Mouse (Mus musculus) ES-CJ7 (cell line): ENCODE data around the gene Mecom.

ENCODE experiments used
- DNase-seq: peaks from one replicate; pipeline ENCODE4 v3.0.0; 2011; ENCODE audit warnings: low read depth, low spot score

Mecom gene

GRCm38 (mm10) chr3:30353878-30354727 is 193.7 kb downstream of the Mecom start:
- DNase-seq, result no peak

DNA sequence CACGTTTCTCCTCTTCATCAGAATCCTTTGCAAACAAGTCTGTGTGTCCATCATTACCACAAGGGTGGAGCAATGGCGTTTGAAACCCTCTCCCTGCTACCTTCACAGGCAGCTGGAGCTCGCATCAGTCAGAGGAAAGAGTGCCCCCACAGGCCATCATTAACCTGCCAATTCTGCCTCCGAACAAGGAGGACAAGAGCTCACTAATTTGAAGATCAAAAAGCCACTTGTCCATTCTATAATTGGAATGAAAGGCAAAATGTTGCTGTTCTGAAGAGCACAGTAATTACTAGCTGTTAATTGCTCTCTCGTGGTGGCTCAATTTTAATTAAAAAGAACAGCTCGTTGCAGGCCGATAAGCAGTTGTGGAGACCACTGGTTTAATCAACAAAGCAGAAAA is 198.5 kb downstream of the Mecom start:
- no peak for DNase-seq

DNA sequence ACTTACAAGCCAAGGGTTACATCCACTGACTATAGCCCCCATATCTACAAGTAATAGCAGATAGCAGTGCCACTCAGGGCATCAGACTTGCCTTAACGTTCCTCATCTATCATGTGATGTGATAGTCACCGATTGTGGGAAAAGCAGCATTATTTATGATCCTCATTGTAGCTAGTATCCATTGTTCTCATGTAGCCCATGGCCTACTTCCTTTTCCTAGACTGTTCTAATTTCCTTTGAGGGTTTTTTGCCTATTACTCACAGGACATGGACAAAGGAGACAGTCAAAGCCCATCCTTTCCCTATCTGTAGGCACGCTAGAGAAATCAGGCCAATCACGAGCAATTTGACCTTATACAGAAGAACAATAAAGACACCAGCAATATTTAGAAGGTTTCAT is 203.7 kb downstream of the Mecom start:
- DNase-seq, result no peak

GRCm38 (mm10) chr3:30332337-30332736 is 215.5 kb downstream of the Mecom start:
- DNase-seq, result no peak

DNA sequence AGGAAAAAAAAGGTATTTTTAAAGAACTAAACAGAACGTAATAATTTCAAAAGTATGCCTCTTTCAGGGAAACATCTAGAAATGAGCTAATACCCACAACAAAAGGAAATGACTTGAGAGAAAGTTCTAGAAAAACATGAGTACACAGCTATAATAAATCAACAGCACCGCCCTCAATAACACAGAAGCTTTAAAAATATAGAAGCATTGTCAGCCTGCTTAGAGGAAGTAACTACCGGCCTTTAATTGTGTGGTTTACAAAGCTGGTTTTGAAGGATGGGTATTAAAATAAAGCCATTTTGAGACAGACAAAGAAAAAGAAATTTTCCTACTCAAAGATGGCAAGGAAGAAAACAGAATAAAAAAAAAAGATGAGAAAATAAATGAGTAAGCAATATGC is 217.3 kb downstream of the Mecom start:
- no peak for DNase-seq

DNA sequence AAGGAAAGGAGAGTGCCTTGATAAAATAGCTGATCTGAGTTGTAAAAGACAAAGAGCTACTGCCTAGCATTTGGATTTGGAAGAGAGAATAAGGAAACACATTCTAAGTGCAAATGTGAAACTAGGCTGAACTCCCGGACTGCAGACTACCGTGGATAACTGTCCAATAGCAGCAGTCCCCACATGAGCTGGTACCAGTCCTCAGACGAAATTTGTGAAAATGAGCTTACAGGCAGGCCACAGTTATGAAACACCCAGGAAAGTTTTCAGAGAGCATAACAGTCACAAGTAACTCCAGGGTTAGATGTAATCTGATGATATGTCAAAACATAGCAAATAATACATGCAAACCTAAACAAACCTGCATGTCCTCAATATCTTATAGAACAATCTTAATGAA is 217.8 kb downstream of the Mecom start:
- no peak for DNase-seq

GRCm38 (mm10) chr3:30314955-30315354 is 232.9 kb downstream of the Mecom start:
- no peak for DNase-seq

GRCm38 (mm10) chr3:30308081-30308480 is 239.7 kb downstream of the Mecom start:
- DNase-seq, result peak; percentile 3

DNA sequence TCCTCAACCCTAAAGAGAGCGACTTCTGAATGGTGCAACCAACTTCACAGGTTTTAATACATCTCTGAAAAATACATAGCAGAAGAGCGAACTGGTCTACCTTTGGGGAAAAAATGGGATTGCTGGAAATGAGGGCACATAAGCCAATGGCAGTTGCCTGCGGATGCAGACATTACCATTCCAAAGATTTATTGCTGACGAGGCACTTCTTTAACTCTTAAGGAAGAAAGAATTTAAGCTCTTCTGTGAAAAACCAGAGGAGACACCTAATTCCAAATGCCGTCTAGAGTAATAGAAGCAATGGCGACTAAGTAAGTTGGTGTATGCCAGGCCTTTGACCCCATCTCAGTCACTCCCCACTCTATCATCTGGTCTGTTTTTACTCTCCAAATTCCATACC is 240.2 kb downstream of the Mecom start:
- no peak for DNase-seq

- DNase-seq, result no peak
Measured at GRCm38 (mm10) chr3:30306080-30306479, 241.7 kb downstream of the Mecom start.

DNA sequence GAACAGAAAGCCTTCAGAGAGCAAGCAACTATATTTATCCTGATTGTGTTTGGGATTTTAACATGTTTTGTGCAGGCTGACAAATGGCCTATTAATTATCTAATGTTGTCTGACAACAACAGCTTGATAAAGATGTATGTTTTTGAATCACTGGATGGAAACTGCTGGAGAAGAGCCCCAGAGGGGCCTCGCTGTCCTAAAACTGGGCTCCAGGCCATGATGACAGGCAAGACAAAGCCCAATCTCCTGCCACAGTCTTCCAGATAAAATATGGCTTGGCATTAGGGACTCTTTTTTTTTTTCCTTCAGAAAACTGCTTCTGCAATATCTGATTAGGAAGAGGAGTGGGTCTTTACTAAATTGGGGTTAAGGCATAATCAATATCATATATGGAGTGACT is 248.3 kb downstream of the Mecom start:
- no peak for DNase-seq

DNA sequence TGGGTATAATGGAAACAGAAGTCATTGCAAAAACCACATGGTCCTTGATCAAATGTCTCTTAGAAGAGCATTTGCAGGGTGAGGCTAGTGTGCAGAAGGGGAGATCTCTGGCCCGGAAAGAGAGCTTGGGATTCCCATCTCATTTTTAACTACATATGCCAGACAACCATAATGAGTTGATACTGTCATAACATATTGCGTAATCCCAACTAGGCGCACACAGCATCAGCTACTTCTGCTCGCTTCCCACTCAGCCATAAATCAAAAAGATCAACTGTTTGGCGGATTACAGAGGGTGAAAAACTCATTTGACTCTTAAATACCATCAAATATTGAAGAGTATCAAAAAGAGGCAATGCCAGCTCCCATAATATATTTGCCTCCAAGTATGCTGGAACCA is 253.4 kb downstream of the Mecom start:
- DNase-seq, result no peak

GRCm38 (mm10) chr3:30286529-30286928 is 261.3 kb downstream of the Mecom start:
- no peak for DNase-seq

DNA sequence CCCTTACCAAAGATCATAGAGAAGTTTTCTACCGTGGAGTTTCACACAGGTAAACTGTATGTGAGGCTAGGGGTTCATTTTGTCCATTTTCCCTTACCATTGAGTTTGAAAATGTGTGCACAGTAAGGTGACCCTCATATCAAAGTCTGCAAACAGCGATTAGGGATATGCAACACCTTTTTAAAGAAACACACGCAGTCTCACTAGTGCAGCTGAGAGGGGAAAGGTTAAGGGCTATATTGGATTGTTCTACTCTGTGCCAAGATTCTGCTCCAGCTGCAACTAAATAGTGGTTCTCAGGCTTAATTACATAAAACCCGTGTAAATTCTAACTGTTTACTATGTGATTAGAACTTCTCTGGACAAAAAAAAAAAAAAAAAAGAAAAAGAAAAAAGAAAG is 263.7 kb downstream of the Mecom start:
- no peak for DNase-seq

DNA sequence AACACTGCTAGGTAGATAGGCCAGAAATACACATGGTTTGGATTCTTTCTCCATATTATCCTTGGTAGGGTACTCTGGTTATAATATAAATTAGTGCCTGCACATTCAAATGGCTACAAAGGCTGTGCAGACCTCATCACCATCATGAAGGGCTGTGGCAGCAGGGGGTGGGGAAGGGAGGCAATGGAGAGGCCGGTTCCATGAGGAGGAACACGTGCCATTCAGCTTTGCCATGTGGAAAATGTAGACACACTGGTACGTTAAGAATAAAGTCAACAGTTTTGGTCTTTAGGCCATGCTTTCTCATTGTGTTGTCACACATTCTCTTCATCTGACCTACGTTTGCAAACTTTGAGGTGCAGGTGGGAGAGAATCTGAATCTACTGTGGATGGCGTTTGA is 264.2 kb downstream of the Mecom start:
- no peak for DNase-seq

DNA sequence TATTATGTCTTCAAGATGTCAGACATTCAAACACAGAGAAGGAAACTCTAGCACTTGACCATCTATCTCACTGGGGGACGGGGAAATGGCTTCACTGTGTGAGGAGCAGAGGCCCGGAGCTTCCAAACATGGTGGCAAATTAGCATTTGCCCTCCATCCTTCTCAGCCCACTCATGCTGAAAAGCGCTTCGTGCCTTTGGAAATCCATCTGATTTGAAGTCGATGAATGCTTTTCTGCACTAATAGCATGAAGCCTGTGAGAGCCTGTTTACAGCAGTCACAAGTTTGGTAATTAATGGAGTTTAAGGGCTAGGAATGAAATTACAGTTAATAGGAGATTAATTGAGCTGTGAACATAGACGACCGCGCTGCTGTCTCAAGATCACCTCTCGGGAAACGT is 270.2 kb downstream of the Mecom start:
- DNase-seq, result no peak

GRCm38 (mm10) chr3:30276099-30276498 is 271.7 kb downstream of the Mecom start:
- DNase-seq, result no peak

GRCm38 (mm10) chr3:30269253-30269652 is 278.6 kb downstream of the Mecom start:
- peak; percentile 11 for DNase-seq

- DNase-seq, result no peak
Measured at GRCm38 (mm10) chr3:30260945-30261344, 286.9 kb downstream of the Mecom start.

- DNase-seq, result no peak
Measured at GRCm38 (mm10) chr3:30258421-30258820, 289.4 kb downstream of the Mecom start.

DNA sequence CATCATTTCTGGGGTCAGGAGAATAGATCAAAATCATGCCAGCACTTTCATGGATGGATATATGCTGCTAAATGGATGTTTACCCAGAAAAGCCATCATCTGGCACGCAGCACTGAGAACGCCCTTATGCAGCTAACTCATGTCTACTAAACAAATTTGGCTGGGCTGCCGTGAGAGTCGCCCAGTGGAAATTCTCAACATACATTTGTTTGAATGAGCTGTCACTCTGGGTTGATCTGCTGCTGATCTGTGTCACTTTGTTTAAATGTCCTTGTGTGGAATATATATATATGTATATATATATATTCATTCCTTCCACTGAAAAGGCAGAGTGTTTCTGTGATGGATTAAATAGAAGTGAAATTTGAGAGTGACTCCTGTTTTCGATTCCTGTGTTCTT is 290.0 kb downstream of the Mecom start:
- no peak for DNase-seq

GRCm38 (mm10) chr3:30256896-30257295 is 290.9 kb downstream of the Mecom start:
- no peak for DNase-seq

DNA sequence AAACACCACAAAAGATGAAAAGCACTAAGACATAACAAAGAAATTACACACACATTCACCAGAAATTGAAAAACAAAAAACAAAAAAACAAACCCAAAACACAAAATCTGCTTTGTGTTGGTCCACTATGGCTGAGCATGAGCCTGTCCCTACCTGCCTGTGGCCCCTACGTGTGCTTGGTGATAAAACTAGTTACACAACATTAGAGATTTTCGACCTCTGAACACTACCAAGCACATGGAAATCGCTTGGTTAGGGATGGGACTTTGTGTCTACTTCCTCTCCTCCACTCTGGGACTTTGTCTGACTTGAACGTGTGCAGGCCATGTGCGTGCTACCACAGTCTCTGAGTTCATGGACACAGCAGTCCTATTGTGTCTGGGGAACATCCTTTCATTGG is 292.0 kb downstream of the Mecom start:
- DNase-seq, result no peak

DNA sequence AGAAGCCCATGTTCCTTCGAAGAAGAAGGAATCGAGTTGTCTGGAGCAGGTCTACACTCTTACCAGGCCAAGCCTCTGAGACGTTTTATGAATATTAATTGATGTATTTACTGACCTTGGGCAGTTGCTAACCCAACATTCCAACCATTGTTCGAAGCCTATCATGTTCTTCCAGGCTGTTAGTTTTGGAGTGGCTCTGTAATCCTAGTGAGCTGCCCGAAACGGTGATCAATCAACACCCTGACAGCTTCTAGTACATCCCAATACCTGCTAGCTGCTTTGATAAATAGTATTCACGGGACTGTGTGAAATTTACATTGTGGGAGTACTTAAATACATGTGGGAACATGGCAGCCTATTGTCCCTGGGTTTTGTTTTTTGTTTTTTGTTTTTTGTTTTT is 293.4 kb downstream of the Mecom start:
- no peak for DNase-seq
